Mouse (Mus musculus) embryonic facial prominence, embryonic 12.5 days (tissue): ENCODE data around the gene Sec24b. TPM values are rescaled to one million over a fixed set of nuclear protein-coding genes. Genes with fewer than 3 reads are reported as not detected.

Source experiments
- ATAC-seq: fragments of 200-750 bp; cut with Nextera tagmentation; 2 replicates; pipeline ENCODE4 v1.8.0; 2017; ENCODE audit not compliant: insufficient number of reproducible peaks, insufficient read depth, low FRiP score, low TSS enrichment
- H3K27ac ChIP-seq: fragments of 300-500 bp; sonication (generic); 2 replicates; pipeline ENCODE4 v1.5.1; 2016; ENCODE audit warnings: mild to moderate bottlenecking
- H3K27me3 ChIP-seq: fragments of 300-500 bp; sonication (generic); 2 replicates; pipeline ENCODE4 v1.6.1; 2016; ENCODE audit warnings: mild to moderate bottlenecking, moderate library complexity
- H3K36me3 ChIP-seq: fragments of 300-500 bp; sonication (generic); 2 replicates; pipeline ENCODE4 v1.6.1; 2016; ENCODE audit warnings: mild to moderate bottlenecking
- H3K4me1 ChIP-seq: fragments of 300-500 bp; sonication (generic); 2 replicates; pipeline ENCODE4 v1.6.1; 2016
- H3K4me2 ChIP-seq: fragments of 300-500 bp; sonication (generic); replicated peaks from 2 replicates; pipeline ENCODE4 v1.6.1; 2016; ENCODE audit warnings: mild to moderate bottlenecking, moderate library complexity
- H3K4me3 ChIP-seq: fragments of 300-500 bp; sonication (generic); 2 replicates; pipeline ENCODE4 v1.5.1; 2016; ENCODE audit warnings: mild to moderate bottlenecking
- H3K9ac ChIP-seq: fragments of 300-500 bp; sonication (generic); 2 replicates; pipeline ENCODE4 v1.6.1; 2016; ENCODE audit warnings: mild to moderate bottlenecking, moderate library complexity
- H3K9me3 ChIP-seq: fragments of 300-500 bp; sonication (generic); 2 replicates; pipeline ENCODE4 v1.6.1; 2016; ENCODE audit warnings: mild to moderate bottlenecking, moderate library complexity
- WGBS: fragments of 180-500 bp; shearing (Covaris S2); methylation state at CpG from one replicate; pipeline ENCODE4 v1.1.7; 2016; 5-methylcytosine and 5-hydroxymethylcytosine counted together
- polyA plus RNA-seq: library from polyadenylated mRNA; unstranded; fragments of >200 nt; fragmentation: Nextera tagmentation; extraction: Ambion mirVana; gene quantifications from 2 replicates; pipeline ENCODE4 v1.2.1, GENCODE M21; 2016

The Sec24b gene
- polyA plus RNA-seq, 1 experiment from 2014 or later, result 34.3 TPM

- no peaks in the 10 kb centered on the region for H3K36me3 ChIP-seq
- no peak overlapping the region for H3K27ac ChIP-seq
- no peak overlapping the region for H3K9ac ChIP-seq
- no peak overlapping the region for H3K4me3 ChIP-seq
- H3K4me1 ChIP-seq, result no peaks in the 10 kb centered on the region
- no peaks in the 10 kb centered on the region for H3K9me3 ChIP-seq
- no peak for ATAC-seq
- no peak overlapping the region for H3K4me2 ChIP-seq
- no peaks in the 10 kb centered on the region for H3K27me3 ChIP-seq
- WGBS, result 91% methylated on average over 9 of the region's 9 CpGs
Observed at GRCm38 (mm10) chr3:130077291-130077690, 15.9 kb upstream of the Sec24b start.

GRCm38 (mm10) chr3:130075746-130076145 lies 14.4 kb upstream of the Sec24b start:
- H3K9me3 ChIP-seq, result no peaks in the 10 kb centered on the region
- H3K4me3 ChIP-seq, result no peak overlapping the region
- no peak overlapping the region for H3K4me2 ChIP-seq
- WGBS, result 70% methylated on average over 1 of the region's 1 CpGs
- no peak for ATAC-seq
- no peak overlapping the region for H3K27ac ChIP-seq
- no peaks in the 10 kb centered on the region for H3K4me1 ChIP-seq
- H3K36me3 ChIP-seq, result no peaks in the 10 kb centered on the region
- H3K9ac ChIP-seq, result no peak overlapping the region
- H3K27me3 ChIP-seq, result no peaks in the 10 kb centered on the region

- 58% methylated on average over 10 of the region's 10 CpGs for WGBS
- H3K9me3 ChIP-seq, result no peaks in the 10 kb centered on the region
- no peak overlapping the region for H3K4me2 ChIP-seq
- H3K9ac ChIP-seq, result no peak overlapping the region
- no peak overlapping the region for H3K27ac ChIP-seq
- no peaks in the 10 kb centered on the region for H3K27me3 ChIP-seq
- no peaks in the 10 kb centered on the region for H3K4me1 ChIP-seq
- no peak for ATAC-seq
- no peak overlapping the region for H3K4me3 ChIP-seq
- H3K36me3 ChIP-seq, result no peaks in the 10 kb centered on the region
Observed at GRCm38 (mm10) chr3:130073085-130073484, 11.7 kb upstream of the Sec24b start.

- no peak for ATAC-seq
- H3K4me3 ChIP-seq, result no peak overlapping the region
- 65% methylated on average over 2 of the region's 2 CpGs for WGBS
- no peak overlapping the region for H3K4me2 ChIP-seq
- H3K4me1 ChIP-seq, result no peaks in the 10 kb centered on the region
- H3K9me3 ChIP-seq, result no peaks in the 10 kb centered on the region
- no peak overlapping the region for H3K27ac ChIP-seq
- no peaks in the 10 kb centered on the region for H3K36me3 ChIP-seq
- no peak overlapping the region for H3K9ac ChIP-seq
- H3K27me3 ChIP-seq, result no peaks in the 10 kb centered on the region
Observed at GRCm38 (mm10) chr3:130071918-130072317, 10.6 kb upstream of the Sec24b start.

- H3K4me3 ChIP-seq, result peak overlapping the region; percentile 92
- ATAC-seq, result peak; percentile 92
- H3K4me2 ChIP-seq, result peak overlapping the region; percentile 61
- no peaks in the 10 kb centered on the region for H3K9me3 ChIP-seq
- H3K27ac ChIP-seq, result peak overlapping the region; percentile 99
- H3K4me1 ChIP-seq, result peaks cover 17% of the 10 kb centered on the region
- no peaks in the 10 kb centered on the region for H3K36me3 ChIP-seq
- under 1% methylated on average over 63 of the region's 92 CpGs for WGBS
- no peaks in the 10 kb centered on the region for H3K27me3 ChIP-seq
- H3K9ac ChIP-seq, result peak overlapping the region; percentile 98
Observed at GRCm38 (mm10) chr3:130060396-130061029, 840 bp downstream of the Sec24b start.

- WGBS, result under 1% methylated on average over 34 of the region's 42 CpGs
- peak; percentile 23 for ATAC-seq
- H3K27ac ChIP-seq, result peak overlapping the region; percentile 99
- H3K4me2 ChIP-seq, result peak overlapping the region; percentile 61
- peak overlapping the region; percentile 98 for H3K9ac ChIP-seq
- no peaks in the 10 kb centered on the region for H3K36me3 ChIP-seq
- no peaks in the 10 kb centered on the region for H3K27me3 ChIP-seq
- H3K9me3 ChIP-seq, result no peaks in the 10 kb centered on the region
- H3K4me1 ChIP-seq, result peaks cover 17% of the 10 kb centered on the region
- peak overlapping the region; percentile 92 for H3K4me3 ChIP-seq
Observed at GRCm38 (mm10) chr3:130059805-130060395, 1.5 kb downstream of the Sec24b start.

GRCm38 (mm10) chr3:130058488-130058887 lies 2.9 kb downstream of the Sec24b start:
- no peak overlapping the region for H3K4me3 ChIP-seq
- H3K4me1 ChIP-seq, result peaks cover 30% of the 10 kb centered on the region
- H3K9ac ChIP-seq, result no peak overlapping the region
- H3K27me3 ChIP-seq, result no peaks in the 10 kb centered on the region
- H3K9me3 ChIP-seq, result no peaks in the 10 kb centered on the region
- H3K27ac ChIP-seq, result no peak overlapping the region
- H3K4me2 ChIP-seq, result peak overlapping the region; percentile 61; the same call in 1 of the 2 replicates
- 75% methylated on average over 2 of the region's 2 CpGs for WGBS
- no peak for ATAC-seq
- H3K36me3 ChIP-seq, result 0 out of 2 replicates have a peak, but pooled peaks cover 3% of the 10 kb centered on the region

GRCm38 (mm10) chr3:130057569-130058345 lies 3.6 kb downstream of the Sec24b start:
- Histone ChIP-seq H3K4me2 (no peak overlapping the region), H3K4me3 (no peak overlapping the region), H3K4me1 (peaks cover 36% of the 10 kb centered on the region), H3K27me3 (no peaks in the 10 kb centered on the region), H3K27ac (no peak overlapping the region), H3K9ac (no peak overlapping the region), H3K9me3 (no peaks in the 10 kb centered on the region), H3K36me3 (0 out of 2 replicates have a peak, but pooled peaks cover 3% of the 10 kb centered on the region)
- ATAC-seq, result no peak
- WGBS, result 75% methylated on average over 14 of the region's 14 CpGs

- 87% methylated on average over 15 of the region's 15 CpGs for WGBS
- no peak for ATAC-seq
Observed at GRCm38 (mm10) chr3:130055416-130056385, 5.7 kb downstream of the Sec24b start.

GRCm38 (mm10) chr3:130054587-130054986 lies 6.8 kb downstream of the Sec24b start:
- Histone ChIP-seq H3K27me3 (no peaks in the 10 kb centered on the region), H3K9ac (no peak overlapping the region), H3K4me3 (no peak overlapping the region), H3K4me2 (no peak overlapping the region), H3K27ac (no peak overlapping the region), H3K36me3 (0 out of 2 replicates have a peak, but pooled peaks cover 9% of the 10 kb centered on the region), H3K9me3 (no peaks in the 10 kb centered on the region), H3K4me1 (peaks cover 42% of the 10 kb centered on the region)
- 72% methylated on average over 6 of the region's 6 CpGs for WGBS
- no peak for ATAC-seq

More at GRCm38 (mm10) chr3:130055416-130056385, 5.7 kb downstream of the Sec24b start:
- Histone ChIP-seq H3K4me2 (no peak overlapping the region), H3K36me3 (0 out of 2 replicates have a peak, but pooled peaks cover 3% of the 10 kb centered on the region), H3K27ac (no peak overlapping the region), H3K9ac (no peak overlapping the region), H3K4me3 (no peak overlapping the region), H3K4me1 (peaks cover 42% of the 10 kb centered on the region), H3K9me3 (no peaks in the 10 kb centered on the region), H3K27me3 (no peaks in the 10 kb centered on the region)
